Mouse (Mus musculus) midbrain, embryonic 11.5 days (tissue): ENCODE measurements around the gene H2al1b. TPM values are rescaled to one million over a fixed set of nuclear protein-coding genes. Genes with fewer than 3 reads are reported as not detected.
"Not testable (repeated sequence)": the region's sequence is repeated elsewhere in the genome, so short reads cannot be mapped to it uniquely, and the experiment has no call there.

Source experiments
- ATAC-seq: fragments of 200-750 bp; cut with Nextera tagmentation; 2 replicates; pipeline ENCODE4 v1.8.0; 2017; ENCODE audit warnings: moderate TSS enrichment, moderate library complexity; ENCODE audit not compliant: low FRiP score
- DNase-seq: peaks from one replicate; pipeline ENCODE4 v3.0.0; 2015; ENCODE audit warnings: low spot score; ENCODE audit errors: missing footprints
- H3K27ac ChIP-seq: fragments of 300-500 bp; sonication (generic); 2 replicates; pipeline ENCODE4 v1.5.1; 2014; ENCODE audit warnings: low read depth, low read length
- H3K27me3 ChIP-seq: fragments of 300-500 bp; sonication (generic); 2 replicates; pipeline ENCODE4 v1.6.1; 2014; ENCODE audit warnings: mild to moderate bottlenecking, low read length, moderate library complexity, mixed read lengths; ENCODE audit not compliant: control insufficient read depth, insufficient read depth
- H3K36me3 ChIP-seq: fragments of 300-500 bp; sonication (generic); 2 replicates; pipeline ENCODE4 v1.6.1; 2014; ENCODE audit warnings: mild to moderate bottlenecking, low read length, moderate library complexity, mixed read lengths; ENCODE audit not compliant: control insufficient read depth, insufficient read depth
- H3K4me1 ChIP-seq: fragments of 300-500 bp; sonication (generic); 2 replicates; pipeline ENCODE4 v1.6.1; 2014; ENCODE audit warnings: low read length; ENCODE audit not compliant: control insufficient read depth, insufficient read depth
- H3K4me2 ChIP-seq: fragments of 300-500 bp; sonication (generic); 2 replicates; pipeline ENCODE4 v1.6.1; 2014; ENCODE audit warnings: mild to moderate bottlenecking, moderate library complexity
- H3K4me3 ChIP-seq: fragments of 300-500 bp; sonication (generic); 2 replicates; pipeline ENCODE4 v1.5.1; 2014; ENCODE audit warnings: low read depth, low read length
- H3K9ac ChIP-seq: fragments of 300-500 bp; sonication (generic); 2 replicates; pipeline ENCODE4 v1.6.1; 2014; ENCODE audit warnings: low read length
- H3K9me3 ChIP-seq: fragments of 300-500 bp; sonication (generic); 2 replicates; pipeline ENCODE4 v1.6.1; 2016; ENCODE audit warnings: low read length; ENCODE audit not compliant: control insufficient read depth
- WGBS: fragments of 180-500 bp; shearing (Covaris S2); extraction: QIAGEN DNeasy Blood & Tissue Kit; methylation state at CpG from one replicate; pipeline ENCODE4 v1.1.7; 2014; 5-methylcytosine and 5-hydroxymethylcytosine counted together
- polyA plus RNA-seq: library from polyadenylated mRNA; unstranded; fragments of >200 nt; fragmentation: Nextera tagmentation; extraction: Ambion mirVana; gene quantifications from 2 replicates; pipeline ENCODE4 v1.2.1, GENCODE M21; 2014

H2al1b gene
- polyA plus RNA-seq, 1 experiment from 2014 or later = not detected

DNA sequence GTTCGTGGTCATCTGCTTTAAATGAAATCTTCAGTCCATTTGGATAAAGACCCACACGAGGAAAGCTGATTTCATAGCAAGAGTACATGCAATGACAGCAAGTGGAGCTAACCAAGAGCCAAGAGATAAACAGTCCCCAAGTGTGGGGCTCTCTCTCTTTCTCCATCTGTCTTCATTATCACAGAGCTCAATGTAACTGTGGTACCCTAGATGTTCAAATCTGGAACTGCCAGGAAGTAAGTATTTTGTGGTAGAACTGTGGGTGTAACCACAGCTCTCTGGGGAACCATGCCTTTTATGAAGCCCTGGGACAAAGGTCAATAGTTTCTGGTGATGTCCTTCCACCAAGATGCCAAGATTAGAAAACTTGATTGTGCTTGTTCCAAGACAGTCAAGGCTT, 21.5 kb upstream of the H2al1b start:
- ATAC-seq = no peak
- no peak overlapping the region for H3K27ac ChIP-seq
- no peaks in the 10 kb centered on the region for H3K9me3 ChIP-seq
- WGBS = 70% methylated on average over 2 of the region's 2 CpGs
- no peaks in the 10 kb centered on the region for H3K27me3 ChIP-seq
- no peak overlapping the region for H3K4me2 ChIP-seq
- no peak overlapping the region for H3K4me3 ChIP-seq
- no peak for DNase-seq
- no peak overlapping the region for H3K9ac ChIP-seq
- no peaks in the 10 kb centered on the region for H3K4me1 ChIP-seq
- H3K36me3 ChIP-seq = no peaks in the 10 kb centered on the region

DNA sequence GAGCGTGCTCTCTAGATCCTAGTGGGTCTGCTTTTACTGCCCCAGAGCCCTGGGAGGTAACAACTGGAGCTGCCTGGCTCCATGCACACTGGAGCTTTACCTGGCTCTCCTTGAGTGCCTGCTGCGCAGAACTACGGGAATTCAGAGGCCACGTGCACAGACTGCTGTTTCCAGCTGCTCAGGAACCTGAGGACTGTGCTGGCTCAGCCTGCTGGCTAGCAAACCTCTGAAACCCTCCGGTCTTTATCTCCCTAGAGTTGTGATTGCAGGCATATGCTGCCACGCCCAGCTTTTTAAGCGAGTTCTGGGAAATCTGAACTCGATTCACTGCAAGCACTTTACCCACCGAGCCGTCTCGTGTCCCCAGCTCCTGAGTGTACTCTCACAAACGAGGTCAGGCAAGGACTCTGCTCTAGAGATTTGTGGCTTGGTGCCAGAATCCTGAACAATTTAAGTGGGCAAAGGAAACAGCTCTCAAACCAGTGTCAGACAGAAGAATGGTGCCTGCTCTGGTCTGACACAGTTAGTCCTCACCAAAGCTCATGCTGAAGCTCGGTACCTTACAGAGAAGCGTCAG, 13.8 kb upstream of the H2al1b start:
- H3K27me3 ChIP-seq = no peaks in the 10 kb centered on the region; the same call in 1 of the 2 replicates
- H3K9ac ChIP-seq = no peak overlapping the region
- H3K4me2 ChIP-seq = no peak overlapping the region
- no peak overlapping the region for H3K4me3 ChIP-seq
- no peak overlapping the region for H3K27ac ChIP-seq
- WGBS = 82% methylated on average over 14 of the region's 14 CpGs
- ATAC-seq (no peak), DNase-seq (no peak)
- H3K4me1 ChIP-seq = no peaks in the 10 kb centered on the region
- no peaks in the 10 kb centered on the region for H3K9me3 ChIP-seq
- no peaks in the 10 kb centered on the region for H3K36me3 ChIP-seq

DNA sequence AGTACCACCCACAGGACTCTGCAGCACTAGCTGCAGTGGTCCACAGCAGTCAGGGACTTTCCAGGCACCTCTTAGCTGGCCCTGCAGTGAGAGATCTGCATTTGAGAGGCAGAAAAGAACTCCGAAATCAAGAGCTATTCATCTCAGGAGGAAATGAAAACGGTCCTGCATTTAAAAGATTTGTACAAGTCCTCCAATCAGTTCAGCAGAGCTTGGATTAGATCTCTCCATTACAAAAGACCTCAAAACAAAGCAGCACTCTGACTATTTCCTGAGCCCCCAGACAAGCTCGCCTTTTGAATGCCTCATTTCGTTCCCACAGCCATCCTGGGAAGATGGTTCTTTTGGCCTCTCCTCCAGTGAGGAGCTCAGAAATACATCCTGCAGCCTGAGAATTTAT, 13.0 kb upstream of the H2al1b start:
- H3K36me3 ChIP-seq = no peaks in the 10 kb centered on the region
- H3K4me3 ChIP-seq = no peak overlapping the region
- no peak overlapping the region for H3K4me2 ChIP-seq
- H3K9me3 ChIP-seq = no peaks in the 10 kb centered on the region
- WGBS = 50% methylated on average over 4 of the region's 4 CpGs
- ATAC-seq = no peak
- no peak overlapping the region for H3K9ac ChIP-seq
- H3K27ac ChIP-seq = no peak overlapping the region
- no peaks in the 10 kb centered on the region for H3K4me1 ChIP-seq
- no peak for DNase-seq
- no peaks in the 10 kb centered on the region; the same call in 1 of the 2 replicates for H3K27me3 ChIP-seq

- H3K9ac ChIP-seq, H3K9me3 ChIP-seq, ATAC-seq, H3K4me2 ChIP-seq, H3K4me1 ChIP-seq, H3K27me3 ChIP-seq, H3K4me3 ChIP-seq, H3K36me3 ChIP-seq, H3K27ac ChIP-seq, DNase-seq: not testable (repeated sequence)
- WGBS = no CpG with 5 or more reads among the region's 3 CpGs
Observed at GRCm38 (mm10) chrX:11298957-11299356, 3.3 kb upstream of the H2al1b start, which contains the start of gene H2al1a. Gene H2al1a, plus strand, starts transcription at chrX:11299257.

DNA sequence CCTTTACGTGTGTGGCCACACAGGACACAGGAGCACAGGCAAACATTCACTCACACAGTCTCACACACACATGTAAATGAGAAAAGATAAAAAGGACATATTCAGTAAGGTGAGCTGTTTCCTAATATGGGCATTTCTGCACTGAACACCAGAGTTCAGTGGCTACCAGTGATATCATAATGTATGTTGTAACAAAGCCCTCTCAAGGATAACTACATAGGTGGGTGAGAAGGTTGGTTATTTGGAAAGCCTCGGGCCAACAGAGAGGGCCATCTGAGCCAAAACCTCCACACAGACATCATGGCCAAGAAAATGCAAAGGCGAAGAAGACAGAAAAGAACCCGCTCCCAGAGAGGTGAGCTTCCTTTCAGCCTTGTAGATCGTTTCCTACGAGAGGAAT, 3.1 kb downstream of the H2al1b start, which contains the start of gene H2al1c:
Gene H2al1c, plus strand, starts transcription at position 301 of the 400 bp plus-strand sequence.
- not testable (repeated sequence) for H3K36me3 ChIP-seq, DNase-seq, H3K4me3 ChIP-seq, ATAC-seq, H3K4me2 ChIP-seq, H3K27me3 ChIP-seq, H3K9ac ChIP-seq, H3K9me3 ChIP-seq, H3K4me1 ChIP-seq, H3K27ac ChIP-seq
- 75% methylated on average over 1 of the region's 6 CpGs for WGBS

GRCm38 (mm10) chrX:11308524-11308923, 6.3 kb downstream of the H2al1b start, which contains the start of gene H2al1d:
Gene H2al1d, plus strand, starts transcription at chrX:11308824.
- not testable (repeated sequence) for H3K4me3 ChIP-seq, H3K9me3 ChIP-seq, H3K4me1 ChIP-seq, H3K27me3 ChIP-seq, H3K36me3 ChIP-seq, ATAC-seq, H3K27ac ChIP-seq, H3K4me2 ChIP-seq, DNase-seq, H3K9ac ChIP-seq
- no CpG with 5 or more reads among the region's 6 CpGs for WGBS

- H3K36me3 ChIP-seq, H3K4me1 ChIP-seq, H3K9ac ChIP-seq, ATAC-seq, H3K27ac ChIP-seq, H3K27me3 ChIP-seq, H3K9me3 ChIP-seq, H3K4me2 ChIP-seq, H3K4me3 ChIP-seq, DNase-seq: not testable (repeated sequence)
- WGBS = no CpG with 5 or more reads among the region's 3 CpGs
Observed at GRCm38 (mm10) chrX:11311634-11312033, 9.4 kb downstream of the H2al1b start, which contains the start of gene H2al1e. Gene H2al1e, plus strand, starts transcription at chrX:11311934.

DNA sequence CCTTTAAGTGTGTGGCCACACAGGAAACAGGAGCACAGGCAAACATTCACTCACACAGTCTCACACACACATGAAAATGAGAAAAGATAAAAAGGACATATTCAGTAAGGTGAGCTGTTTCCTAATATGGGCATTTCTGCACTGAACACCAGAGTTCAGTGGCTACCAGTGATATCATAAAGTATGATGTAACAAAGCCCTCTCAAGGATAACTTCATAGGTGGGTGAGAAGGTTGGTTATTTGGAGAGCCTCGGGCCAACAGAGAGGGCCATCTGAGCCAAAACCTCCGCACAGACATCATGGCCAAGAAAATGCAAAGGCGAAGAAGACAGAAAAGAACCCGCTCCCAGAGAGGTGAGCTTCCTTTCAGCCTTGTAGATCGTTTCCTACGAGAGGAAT, 12.6 kb downstream of the H2al1b start, which contains the start of gene H2al1f:
Gene H2al1f, plus strand, starts transcription at position 301 of the 400 bp plus-strand sequence.
- not testable (repeated sequence) for H3K4me1 ChIP-seq, H3K4me2 ChIP-seq, H3K9me3 ChIP-seq, H3K4me3 ChIP-seq, DNase-seq, H3K9ac ChIP-seq, ATAC-seq, H3K27ac ChIP-seq, H3K27me3 ChIP-seq, H3K36me3 ChIP-seq
- WGBS = no CpG with 5 or more reads among the region's 6 CpGs

DNA sequence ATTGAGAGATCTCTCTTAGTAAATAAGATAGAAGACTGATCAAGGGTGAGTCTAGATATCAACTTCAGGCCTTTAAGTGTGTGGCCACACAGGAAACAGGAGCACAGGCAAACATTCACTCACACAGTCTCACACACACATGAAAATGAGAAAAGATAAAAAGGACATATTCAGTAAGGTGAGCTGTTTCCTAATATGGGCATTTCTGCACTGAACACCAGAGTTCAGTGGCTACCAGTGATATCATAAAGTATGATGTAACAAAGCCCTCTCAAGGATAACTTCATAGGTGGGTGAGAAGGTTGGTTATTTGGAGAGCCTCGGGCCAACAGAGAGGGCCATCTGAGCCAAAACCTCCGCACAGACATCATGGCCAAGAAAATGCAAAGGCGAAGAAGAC, 15.7 kb downstream of the H2al1b start, which contains the start of gene H2al1g:
Gene H2al1g, plus strand, starts transcription at position 301 of the 400 bp plus-strand sequence.
- not testable (repeated sequence) for H3K4me1 ChIP-seq, H3K27ac ChIP-seq, H3K36me3 ChIP-seq, H3K4me3 ChIP-seq, H3K9me3 ChIP-seq, H3K27me3 ChIP-seq, ATAC-seq, H3K4me2 ChIP-seq, H3K9ac ChIP-seq, DNase-seq
- no CpG with 5 or more reads among the region's 3 CpGs for WGBS
